Comparison of ENCODE assay signal across 8 mouse cellular contexts in the genomic region with DNA sequence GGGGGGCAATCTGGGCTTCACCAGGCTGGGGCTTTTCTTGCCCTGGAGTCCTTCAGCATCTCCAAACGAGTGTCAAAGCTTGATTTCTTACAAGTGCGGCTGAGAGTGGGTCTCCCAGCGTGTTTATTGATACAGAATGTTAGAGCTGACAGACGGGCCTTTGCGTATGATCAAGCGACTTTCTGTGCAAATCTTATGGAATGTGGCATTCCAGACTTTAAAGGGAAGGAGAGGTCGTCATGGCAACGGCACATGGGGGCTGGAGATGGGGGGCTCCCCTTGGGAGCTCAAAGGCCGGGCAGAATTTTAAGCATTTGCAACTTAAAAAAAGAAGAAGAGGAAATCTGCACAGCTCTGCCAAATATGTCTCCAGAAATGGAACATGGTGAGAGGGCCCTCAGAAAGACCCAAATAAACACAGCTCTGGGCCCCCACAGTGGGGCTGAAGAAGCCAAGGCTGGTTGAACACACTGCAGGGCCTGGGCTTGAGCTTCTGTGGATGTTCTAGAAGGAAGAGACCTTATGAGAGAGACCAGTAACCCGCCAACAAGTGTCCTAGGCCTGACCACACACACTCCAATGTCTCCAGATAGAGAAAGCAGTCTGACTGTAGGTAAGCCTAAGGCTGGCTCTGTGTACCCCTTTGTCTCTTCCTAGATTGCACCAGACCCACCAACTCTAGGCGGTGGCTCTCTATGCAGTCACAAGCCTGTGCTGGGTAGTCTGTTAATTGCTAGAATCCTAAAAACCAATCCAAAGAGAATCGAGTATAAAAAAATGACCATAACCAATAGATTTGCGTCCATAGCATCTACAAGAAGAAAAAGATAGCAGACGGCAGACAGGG. TPM values are rescaled to one million over a fixed set of nuclear protein-coding genes. Genes with fewer than 3 reads are reported as not detected.
DNase-seq lines count a peak whose midpoint lies in the region; ATAC-seq and TF ChIP-seq lines count a peak whose summit lies in the region.
"Had no signal": no experiment of that assay in that cellular context is flagged by ENCODE, and none has a peak within 500 bp of the region (broad histone marks: within the 10 kb centered on the region; RNA-seq: fewer than 3 reads in every experiment).

No protein-coding gene starts in this region.

- H3K4me1 ChIP-seq in forebrain, embryonic 14.5 days (ENCODE audit: control insufficient read depth, insufficient read depth, low read length) = peaks cover 20% of the 10 kb centered on the region
- peaks cover 56% of the 10 kb centered on the region for H3K4me1 ChIP-seq in limb, embryonic 12.5 days (replicated peaks)
- H3K4me1 ChIP-seq in stomach, embryonic 16.5 days (ENCODE audit: control insufficient read depth, insufficient read depth, low read length) = peaks cover 6% of the 10 kb centered on the region
- H3K4me1 ChIP-seq in heart, adult 2 months (ENCODE audit: control insufficient read depth, insufficient read depth, low read length) = no peaks in the 10 kb centered on the region

- H3K4me3 ChIP-seq in forebrain, embryonic 14.5 days (ENCODE audit: low read depth, low read length) = no peak overlapping the region
- 0 out of 2 replicates have a peak overlapping the region, but pooled peaks have one; percentile 4 for H3K4me3 ChIP-seq in limb, embryonic 12.5 days (replicated peaks)
- no peak overlapping the region for H3K4me3 ChIP-seq in stomach, embryonic 16.5 days (replicated peaks; ENCODE audit: low read length)
- H3K4me3 ChIP-seq in heart, adult 2 months = no peak overlapping the region
- H3K4me3 ChIP-seq: stomach, embryonic 15.5 days had no signal

- no peak for TF ChIP-seq EP300 in heart, adult 2 months (IDR thresholded peaks at IDR 0.05; ENCODE audit: insufficient read depth, low read depth, low read length)

- WGBS in forebrain, embryonic 14.5 days = 43% methylated on average over 14 of the region's 14 CpGs
- WGBS in limb, embryonic 12.5 days = 37% methylated on average over 14 of the region's 14 CpGs
- 42% methylated on average over 14 of the region's 14 CpGs for WGBS in stomach, embryonic 16.5 days
- WGBS in heart, adult 2 months = 72% methylated on average over 14 of the region's 14 CpGs

- DNase-seq in right cerebral cortex, postnatal 10 days (ENCODE audit: low spot score in 2 of 2) = peak; percentile 74 to 85
- no peak for DNase-seq in right cerebral cortex, postnatal 36 days (ENCODE audit: low spot score in 2 of 2)
- peak; percentile 74 for DNase-seq in forebrain, embryonic 14.5 days (ENCODE audit: low spot score)
- no peak for DNase-seq in adrenal gland, adult 8-10 months
- no peak for DNase-seq in heart, adult 2 months

- intact Hi-C loops in heart, adult 2 months (cut with DNase I) = no loop called here

- H3K36me3 ChIP-seq in forebrain, embryonic 14.5 days (ENCODE audit: control insufficient read depth, insufficient read depth, low read length) = no peaks in the 10 kb centered on the region
- no peaks in the 10 kb centered on the region for H3K36me3 ChIP-seq in limb, embryonic 12.5 days
- no peaks in the 10 kb centered on the region for H3K36me3 ChIP-seq in stomach, embryonic 16.5 days (ENCODE audit: control insufficient read depth, insufficient read depth, low read length)
- H3K36me3 ChIP-seq in heart, adult 2 months (ENCODE audit: control insufficient read depth, insufficient read depth, low read length) = no peaks in the 10 kb centered on the region
- H3K36me3 ChIP-seq: stomach, embryonic 15.5 days had no signal

- no peaks in the 10 kb centered on the region for H3K9me3 ChIP-seq in forebrain, embryonic 14.5 days (replicated peaks; ENCODE audit: control insufficient read depth, low read length)
- H3K9me3 ChIP-seq in limb, embryonic 12.5 days = no peaks in the 10 kb centered on the region
- H3K9me3 ChIP-seq in stomach, embryonic 16.5 days (replicated peaks; ENCODE audit: control insufficient read depth, low read length) = no peaks in the 10 kb centered on the region
- H3K9me3 ChIP-seq: stomach, embryonic 15.5 days had no signal

- H3K4me2 ChIP-seq in forebrain, embryonic 14.5 days (ENCODE audit: low read length) = no peak overlapping the region
- peak overlapping the region; percentile 42 for H3K4me2 ChIP-seq in limb, embryonic 12.5 days
- no peak overlapping the region for H3K4me2 ChIP-seq in stomach, embryonic 16.5 days (ENCODE audit: low read depth, low read length)
- H3K4me2 ChIP-seq: stomach, embryonic 15.5 days had no signal

- H3K79me2 ChIP-seq in heart, adult 2 months (replicated peaks; ENCODE audit: control insufficient read depth, insufficient read depth, low read length) = no peaks in the 10 kb centered on the region

- peak overlapping the region; percentile 49; the same call in 1 of the 2 replicates for H3K27ac ChIP-seq in forebrain, embryonic 14.5 days (ENCODE audit: low read depth, low read length)
- H3K27ac ChIP-seq in limb, embryonic 12.5 days = peak overlapping the region; percentile 76
- H3K27ac ChIP-seq in stomach, embryonic 16.5 days (ENCODE audit: low read length) = peak overlapping the region; percentile 31; the same call in 1 of the 2 replicates
- no peak overlapping the region for H3K27ac ChIP-seq in heart, adult 2 months
- H3K27ac ChIP-seq: stomach, embryonic 15.5 days had no signal

- ATAC-seq in forebrain, embryonic 14.5 days = peak; percentile 63
- no peak for ATAC-seq in limb, embryonic 12.5 days (ENCODE audit: insufficient number of reproducible peaks, insufficient read depth, low FRiP score, low TSS enrichment, low read depth)
- no peak for ATAC-seq in stomach, embryonic 16.5 days (ENCODE audit: insufficient read depth, low FRiP score)

- no peak for TF ChIP-seq POLR2A in heart, adult 2 months (IDR thresholded peaks at IDR 0.05; ENCODE audit: insufficient read depth, low read depth, low read length)

- 0 out of 2 replicates have a peak, but pooled peaks cover 3% of the 10 kb centered on the region for H3K27me3 ChIP-seq in forebrain, embryonic 14.5 days (replicated peaks; ENCODE audit: control insufficient read depth, insufficient read depth, low read length)
- no peaks in the 10 kb centered on the region for H3K27me3 ChIP-seq in limb, embryonic 12.5 days
- 0 out of 2 replicates have a peak, but pooled peaks cover 2% of the 10 kb centered on the region for H3K27me3 ChIP-seq in stomach, embryonic 16.5 days (ENCODE audit: control insufficient read depth, insufficient read depth, low read length)
- no peaks in the 10 kb centered on the region for H3K27me3 ChIP-seq in heart, adult 2 months (ENCODE audit: control insufficient read depth, insufficient read depth, low read length)
- H3K27me3 ChIP-seq: stomach, embryonic 15.5 days had no signal

- H3K9ac ChIP-seq in forebrain, embryonic 14.5 days (ENCODE audit: low read length) = no peak overlapping the region
- no peak overlapping the region for H3K9ac ChIP-seq in limb, embryonic 12.5 days (replicated peaks)
- H3K9ac ChIP-seq in stomach, embryonic 16.5 days (ENCODE audit: low read length) = no peak overlapping the region
- no peak overlapping the region for H3K9ac ChIP-seq in heart, adult 2 months (ENCODE audit: low read depth, low read length)
- H3K9ac ChIP-seq: stomach, embryonic 15.5 days had no signal

- TF ChIP-seq CTCF in heart, adult 2 months (IDR thresholded peaks at IDR 0.05) = no peak

RNA-seq across cellular contexts. Expression of gene Twist2, which starts 40.9 kb away (rescaled TPM):
- polyA plus RNA-seq in forebrain, embryonic 14.5 days (2014; fragmentation: Nextera tagmentation; extraction: Ambion mirVana) = 0.81 and 1.1 TPM in 2 replicates
- polyA plus RNA-seq in limb, embryonic 12.5 days (2016; fragmentation: Nextera tagmentation; extraction: Ambion mirVana) = 45.3 and 50.4 TPM in 2 replicates
- 7.0 and 8.1 TPM in 2 replicates for polyA plus RNA-seq in stomach, embryonic 16.5 days (2015; fragmentation: Nextera tagmentation; extraction: Ambion mirVana)
- total RNA-seq in adrenal gland, adult 8-10 months (2022) = 1 to 10 TPM; 2.4 to 3.8 (median 2.7) TPM
- total RNA-seq in heart, adult 2 months (2021) = 1 to 10 TPM; 1.1 to 2.4 TPM
- 2.5 and 4.7 TPM in 2 replicates for polyA plus RNA-seq in heart, adult 2 months (2012; rRNA removed)

Comparison
In these comparisons a context has a peak if more than half of its experiments do, and no peak if none do; other contexts are left out.
1. DNase-seq: peak in right cerebral cortex, postnatal 10 days (2 of 2) and forebrain, embryonic 14.5 days (single experiment); none in right cerebral cortex, postnatal 36 days (0 of 2), adrenal gland, adult 8-10 months (single experiment) and heart, adult 2 months (0 of 2).